Mouse (Mus musculus): Measurements from ENCODE around the gene Sh2d3c. TPM values are rescaled to one million over a fixed set of nuclear protein-coding genes. Genes with fewer than 3 reads are reported as not detected.
A peak's percentile ranks its signal among the peaks of the same experiment; 100 is the strongest.

The Sh2d3c gene
- total and polyA plus RNA-seq, 3 experiments: 0.35 to 0.98 TPM; not detected in 1

GRCm38 (mm10) chr2:32787176-32787575 lies 66.3 kb downstream of the Sh2d3c start:
- Histone ChIP-seq H3K9me3 (replicated peaks) (no peaks in the 10 kb centered on the region), H3K36me3 (replicated peaks) (peaks cover 4% of the 10 kb centered on the region), H3K27me3 (ENCODE audit: insufficient read depth, low read length) (peaks cover 17% of the 10 kb centered on the region), H3K4me1 (ENCODE audit: insufficient read depth, low read depth, low read length) (no peaks in the 10 kb centered on the region), H3K4me3 (ENCODE audit: low read depth, low read length) (no peak overlapping the region)
- TF ChIP-seq CTCF (IDR thresholded peaks at IDR 0.05; ENCODE audit: low read depth, low read length) (0 out of 2 replicates have a peak, but pooled peaks have one; percentile 3), GATA2 (IDR thresholded peaks at IDR 0.05; ENCODE audit: borderline replicate concordance, low read depth, low read length) (no peak), POLR2AphosphoS5 (IDR thresholded peaks at IDR 0.05; ENCODE audit: insufficient replicate concordance, low read depth, low read length) (no peak), TAL1 (conservative IDR thresholded peaks at IDR 0.05; ENCODE audit: low read depth, low read length) (no peak)
- ATAC-seq (ENCODE audit: extremely low read depth, insufficient number of reproducible peaks, low FRiP score, poor library complexity, severe bottlenecking): no peak
- no peak for DNase-seq (ENCODE audit: low spot score)

- H3K27me3 ChIP-seq (ENCODE audit: insufficient read depth, low read length): peaks cover 9% of the 10 kb centered on the region
- no peak overlapping the region for H3K4me3 ChIP-seq (ENCODE audit: low read depth, low read length)
- TF ChIP-seq POLR2AphosphoS5 (IDR thresholded peaks at IDR 0.05; ENCODE audit: insufficient replicate concordance, low read depth, low read length) (no peak), GATA2 (IDR thresholded peaks at IDR 0.05; ENCODE audit: borderline replicate concordance, low read depth, low read length) (no peak), TAL1 (conservative IDR thresholded peaks at IDR 0.05; ENCODE audit: low read depth, low read length) (no peak), GATA1 (IDR thresholded peaks at IDR 0.05; ENCODE audit: borderline replicate concordance, low read length) (no peak), CTCF (IDR thresholded peaks at IDR 0.05; ENCODE audit: low read depth, low read length) (no peak)
- H3K9me3 ChIP-seq (replicated peaks): no peaks in the 10 kb centered on the region
- no peaks in the 10 kb centered on the region for H3K4me1 ChIP-seq (ENCODE audit: insufficient read depth, low read depth, low read length)
- peaks cover 6% of the 10 kb centered on the region for H3K36me3 ChIP-seq (replicated peaks)
- ATAC-seq (ENCODE audit: extremely low read depth, insufficient number of reproducible peaks, low FRiP score, poor library complexity, severe bottlenecking): no peak
- no peak for DNase-seq (ENCODE audit: low spot score)
Observed at GRCm38 (mm10) chr2:32788581-32788980, 67.7 kb downstream of the Sh2d3c start.

GRCm38 (mm10) chr2:32791297-32791696 lies 70.4 kb downstream of the Sh2d3c start:
- no peaks in the 10 kb centered on the region for H3K27me3 ChIP-seq (ENCODE audit: insufficient read depth, low read length)
- no peak overlapping the region for H3K4me3 ChIP-seq (ENCODE audit: low read depth, low read length)
- peaks cover 29% of the 10 kb centered on the region for H3K36me3 ChIP-seq (replicated peaks)
- no peak for DNase-seq (ENCODE audit: low spot score)
- ATAC-seq (ENCODE audit: extremely low read depth, insufficient number of reproducible peaks, low FRiP score, poor library complexity, severe bottlenecking): no peak
- TF ChIP-seq POLR2AphosphoS5 (IDR thresholded peaks at IDR 0.05; ENCODE audit: insufficient replicate concordance, low read depth, low read length) (no peak), GATA1 (IDR thresholded peaks at IDR 0.05; ENCODE audit: borderline replicate concordance, low read length) (no peak), TAL1 (conservative IDR thresholded peaks at IDR 0.05; ENCODE audit: low read depth, low read length) (no peak), CTCF (IDR thresholded peaks at IDR 0.05; ENCODE audit: low read depth, low read length) (no peak), GATA2 (IDR thresholded peaks at IDR 0.05; ENCODE audit: borderline replicate concordance, low read depth, low read length) (no peak)
- no peaks in the 10 kb centered on the region for H3K4me1 ChIP-seq (ENCODE audit: insufficient read depth, low read depth, low read length)
- H3K9me3 ChIP-seq (replicated peaks): no peaks in the 10 kb centered on the region

GRCm38 (mm10) chr2:32795748-32796418 lies 75.0 kb downstream of the Sh2d3c start:
- Histone ChIP-seq H3K4me3 (ENCODE audit: low read depth, low read length) (no peak overlapping the region), H3K27me3 (ENCODE audit: insufficient read depth, low read length) (no peaks in the 10 kb centered on the region), H3K9me3 (replicated peaks) (no peaks in the 10 kb centered on the region), H3K36me3 (replicated peaks) (peaks cover 62% of the 10 kb centered on the region), H3K4me1 (ENCODE audit: insufficient read depth, low read depth, low read length) (no peaks in the 10 kb centered on the region; the same call in 1 of the 2 replicates)
- DNase-seq (ENCODE audit: low spot score): no peak
- no peak for ATAC-seq (ENCODE audit: extremely low read depth, insufficient number of reproducible peaks, low FRiP score, poor library complexity, severe bottlenecking)
- TF ChIP-seq TAL1 (conservative IDR thresholded peaks at IDR 0.05; ENCODE audit: low read depth, low read length) (no peak), POLR2AphosphoS5 (IDR thresholded peaks at IDR 0.05; ENCODE audit: insufficient replicate concordance, low read depth, low read length) (no peak), GATA1 (IDR thresholded peaks at IDR 0.05; ENCODE audit: borderline replicate concordance, low read length) (no peak), CTCF (IDR thresholded peaks at IDR 0.05; ENCODE audit: low read depth, low read length) (no peak), GATA2 (IDR thresholded peaks at IDR 0.05; ENCODE audit: borderline replicate concordance, low read depth, low read length) (no peak)

- DNase-seq (ENCODE audit: low spot score) (no peak), ATAC-seq (ENCODE audit: extremely low read depth, insufficient number of reproducible peaks, low FRiP score, poor library complexity, severe bottlenecking) (no peak)
- TF ChIP-seq GATA2 (IDR thresholded peaks at IDR 0.05; ENCODE audit: borderline replicate concordance, low read depth, low read length) (no peak), CTCF (IDR thresholded peaks at IDR 0.05; ENCODE audit: low read depth, low read length) (no peak), GATA1 (IDR thresholded peaks at IDR 0.05; ENCODE audit: borderline replicate concordance, low read length) (no peak), TAL1 (conservative IDR thresholded peaks at IDR 0.05; ENCODE audit: low read depth, low read length) (no peak), POLR2AphosphoS5 (IDR thresholded peaks at IDR 0.05; ENCODE audit: insufficient replicate concordance, low read depth, low read length) (no peak)
- Histone ChIP-seq H3K4me3 (ENCODE audit: low read depth, low read length) (no peak overlapping the region), H3K4me1 (ENCODE audit: insufficient read depth, low read depth, low read length) (no peaks in the 10 kb centered on the region; the same call in 1 of the 2 replicates), H3K36me3 (replicated peaks) (peaks cover 73% of the 10 kb centered on the region), H3K27me3 (ENCODE audit: insufficient read depth, low read length) (no peaks in the 10 kb centered on the region), H3K9me3 (replicated peaks) (no peaks in the 10 kb centered on the region)
Observed at GRCm38 (mm10) chr2:32798251-32798962, 77.6 kb downstream of the Sh2d3c start.

Other genes starting within 250 kb of the Sh2d3c start
- 33.6 and 35.0 TPM in 2 replicates for gene Fam102a, start 185.7 kb upstream of the Sh2d3c start, total RNA-seq (2014; fragmentation: Nextera tagmentation)
- gene Fam102a, start 185.7 kb upstream of the Sh2d3c start, total RNA-seq (2017): 28.7 and 30.1 TPM in 2 replicates
- gene Fam102a, start 185.7 kb upstream of the Sh2d3c start, polyA plus RNA-seq (2012): 28.9 and 32.7 TPM in 2 replicates
- 74.6 and 85.4 TPM in 2 replicates for gene Dpm2, start 150.2 kb upstream of the Sh2d3c start, total RNA-seq (2014; fragmentation: Nextera tagmentation)
- 59.3 and 64.4 TPM in 2 replicates for gene Dpm2, start 150.2 kb upstream of the Sh2d3c start, total RNA-seq (2017)
- gene Dpm2, start 150.2 kb upstream of the Sh2d3c start, polyA plus RNA-seq (2012): 8.2 and 9.4 TPM in 2 replicates
- gene Pip5kl1, start 146.3 kb upstream of the Sh2d3c start, total RNA-seq (2014; fragmentation: Nextera tagmentation): 1.0 TPM in 1 of 2 replicates, not detected in the other
- 0.71 and 1.0 TPM in 2 replicates for gene Pip5kl1, start 146.3 kb upstream of the Sh2d3c start, total RNA-seq (2017)
- 0.11 and 0.13 TPM in 2 replicates for gene Pip5kl1, start 146.3 kb upstream of the Sh2d3c start, polyA plus RNA-seq (2012)
- not detected in 2 replicates for gene 9430097D07Rik, start 145.4 kb upstream of the Sh2d3c start, total RNA-seq (2014; fragmentation: Nextera tagmentation)
- 0.11 TPM in 1 of 2 replicates, not detected in the other for gene 9430097D07Rik, start 145.4 kb upstream of the Sh2d3c start, total RNA-seq (2017)
- not detected in 2 replicates for gene 9430097D07Rik, start 145.4 kb upstream of the Sh2d3c start, polyA plus RNA-seq (2012)
- gene St6galnac4, start 134.0 kb upstream of the Sh2d3c start, total RNA-seq (2014; fragmentation: Nextera tagmentation): 15.4 and 25.2 TPM in 2 replicates
- 6.7 and 8.1 TPM in 2 replicates for gene St6galnac4, start 134.0 kb upstream of the Sh2d3c start, total RNA-seq (2017)
- 20.8 and 24.4 TPM in 2 replicates for gene St6galnac4, start 134.0 kb upstream of the Sh2d3c start, polyA plus RNA-seq (2012)
- gene St6galnac6, start 121.3 kb upstream of the Sh2d3c start, total RNA-seq (2014; fragmentation: Nextera tagmentation): 18.3 and 20.2 TPM in 2 replicates
- 16.8 and 19.8 TPM in 2 replicates for gene St6galnac6, start 121.3 kb upstream of the Sh2d3c start, total RNA-seq (2017)
- 36.6 and 39.2 TPM in 2 replicates for gene St6galnac6, start 121.3 kb upstream of the Sh2d3c start, polyA plus RNA-seq (2012)
- gene Ak1, start 99.3 kb upstream of the Sh2d3c start, total RNA-seq (2014; fragmentation: Nextera tagmentation): not detected in 2 replicates
- 0.44 and 0.58 TPM in 2 replicates for gene Ak1, start 99.3 kb upstream of the Sh2d3c start, total RNA-seq (2017)
- gene Ak1, start 99.3 kb upstream of the Sh2d3c start, polyA plus RNA-seq (2012): 0.42 and 0.56 TPM in 2 replicates
- 4.4 and 6.4 TPM in 2 replicates for gene Eng, start 74.5 kb upstream of the Sh2d3c start, total RNA-seq (2014; fragmentation: Nextera tagmentation)
- 0.76 and 0.93 TPM in 2 replicates for gene Eng, start 74.5 kb upstream of the Sh2d3c start, total RNA-seq (2017)
- 5.3 and 6.3 TPM in 2 replicates for gene Eng, start 74.5 kb upstream of the Sh2d3c start, polyA plus RNA-seq (2012)
- 14.7 and 22.9 TPM in 2 replicates for gene Fpgs, start 16.9 kb upstream of the Sh2d3c start, total RNA-seq (2014; fragmentation: Nextera tagmentation)
- 12.8 and 13.6 TPM in 2 replicates for gene Fpgs, start 16.9 kb upstream of the Sh2d3c start, total RNA-seq (2017)
- gene Fpgs, start 16.9 kb upstream of the Sh2d3c start, polyA plus RNA-seq (2012): 81.4 and 145 TPM in 2 replicates
- gene Cdk9, start 8.0 kb upstream of the Sh2d3c start, total RNA-seq (2014; fragmentation: Nextera tagmentation): 68.7 and 71.2 TPM in 2 replicates
- 31.7 and 32.5 TPM in 2 replicates for gene Cdk9, start 8.0 kb upstream of the Sh2d3c start, total RNA-seq (2017)
- gene Cdk9, start 8.0 kb upstream of the Sh2d3c start, polyA plus RNA-seq (2012): 105 and 129 TPM in 2 replicates
- gene 6330409D20Rik, start 20.0 kb downstream of the Sh2d3c start, total RNA-seq (2014; fragmentation: Nextera tagmentation): not detected in 2 replicates
- gene 6330409D20Rik, start 20.0 kb downstream of the Sh2d3c start, total RNA-seq (2017): 0.17 TPM in 1 of 2 replicates, not detected in the other
- gene 6330409D20Rik, start 20.0 kb downstream of the Sh2d3c start, polyA plus RNA-seq (2012): not detected in 2 replicates
- gene Tor2a, start 36.2 kb downstream of the Sh2d3c start, total RNA-seq (2014; fragmentation: Nextera tagmentation): 9.0 and 9.7 TPM in 2 replicates
- 14.0 and 17.7 TPM in 2 replicates for gene Tor2a, start 36.2 kb downstream of the Sh2d3c start, total RNA-seq (2017)
- gene Tor2a, start 36.2 kb downstream of the Sh2d3c start, polyA plus RNA-seq (2012): 28.2 and 30.1 TPM in 2 replicates
- 0.53 TPM in 1 of 2 replicates, not detected in the other for gene Ttc16, start 54.6 kb downstream of the Sh2d3c start, total RNA-seq (2014; fragmentation: Nextera tagmentation)
- 0.17 and 0.38 TPM in 2 replicates for gene Ttc16, start 54.6 kb downstream of the Sh2d3c start, total RNA-seq (2017)
- gene Ttc16, start 54.6 kb downstream of the Sh2d3c start, polyA plus RNA-seq (2012): 0.02 and 0.15 TPM in 2 replicates
- 3.4 and 4.0 TPM in 2 replicates for gene Ptrh1, start 54.7 kb downstream of the Sh2d3c start, total RNA-seq (2014; fragmentation: Nextera tagmentation)
- 4.8 and 5.0 TPM in 2 replicates for gene Ptrh1, start 54.7 kb downstream of the Sh2d3c start, total RNA-seq (2017)
- gene Ptrh1, start 54.7 kb downstream of the Sh2d3c start, polyA plus RNA-seq (2012): 4.3 and 5.3 TPM in 2 replicates
- not detected in 2 replicates for gene Cfap157, start 63.4 kb downstream of the Sh2d3c start, total RNA-seq (2014; fragmentation: Nextera tagmentation)
- gene Cfap157, start 63.4 kb downstream of the Sh2d3c start, total RNA-seq (2017): 0.11 and 1.6 TPM in 2 replicates
- gene Cfap157, start 63.4 kb downstream of the Sh2d3c start, polyA plus RNA-seq (2012): not detected in 2 replicates
- gene Stxbp1, start 126.2 kb downstream of the Sh2d3c start, total RNA-seq (2014; fragmentation: Nextera tagmentation): 13.7 TPM in 2 replicates
- 2.9 and 3.3 TPM in 2 replicates for gene Stxbp1, start 126.2 kb downstream of the Sh2d3c start, total RNA-seq (2017)
- gene Stxbp1, start 126.2 kb downstream of the Sh2d3c start, polyA plus RNA-seq (2012): 4.7 and 6.1 TPM in 2 replicates
- 0.53 and 1.2 TPM in 2 replicates for gene Fam129b, start 155.1 kb downstream of the Sh2d3c start, total RNA-seq (2014; fragmentation: Nextera tagmentation)
- gene Fam129b, start 155.1 kb downstream of the Sh2d3c start, total RNA-seq (2017): 20.2 and 20.7 TPM in 2 replicates
- 1.5 and 1.9 TPM in 2 replicates for gene Fam129b, start 155.1 kb downstream of the Sh2d3c start, polyA plus RNA-seq (2012)
- 4,306 and 4,312 TPM in 2 replicates for gene Rpl12, start 240.5 kb downstream of the Sh2d3c start, total RNA-seq (2014; fragmentation: Nextera tagmentation)
- gene Rpl12, start 240.5 kb downstream of the Sh2d3c start, total RNA-seq (2017): 1,968 and 2,280 TPM in 2 replicates
- 2,853 and 2,936 TPM in 2 replicates for gene Rpl12, start 240.5 kb downstream of the Sh2d3c start, polyA plus RNA-seq (2012)
- gene Lrsam1, start 240.6 kb downstream of the Sh2d3c start, total RNA-seq (2014; fragmentation: Nextera tagmentation): 10.4 and 12.8 TPM in 2 replicates
- gene Lrsam1, start 240.6 kb downstream of the Sh2d3c start, total RNA-seq (2017): 5.0 and 8.5 TPM in 2 replicates
- gene Lrsam1, start 240.6 kb downstream of the Sh2d3c start, polyA plus RNA-seq (2012): 9.5 and 10.8 TPM in 2 replicates

Measured in G1E (cell line).